Mouse (Mus musculus) liver, embryonic 14.5 days (tissue): ENCODE measurements around the gene Stx11. TPM values are rescaled to one million over a fixed set of nuclear protein-coding genes. Genes with fewer than 3 reads are reported as not detected.

Source experiments
- ATAC-seq: fragments of 200-750 bp; cut with Nextera tagmentation; 2 replicates; pipeline ENCODE4 v1.8.0; 2017; ENCODE audit warnings: moderate number of reproducible peaks, mild to moderate bottlenecking, moderate library complexity; ENCODE audit not compliant: insufficient read depth
- DNase-seq, 3 experiments: peaks; one replicate each; pipeline ENCODE4 v3.0.0-alpha.2; 2012 to 2013; ENCODE audit warnings: low read depth in 3 of 3, low spot score in 3 of 3
- H3K27ac ChIP-seq: fragments of 300-500 bp; sonication (generic); 2 replicates; pipeline ENCODE4 v1.5.1; 2014; ENCODE audit warnings: moderate library complexity, mild to moderate bottlenecking, control low read depth, inconsistent platforms
- H3K27me3 ChIP-seq: fragments of 300-500 bp; sonication (generic); 2 replicates; pipeline ENCODE4 v1.6.1; 2014; ENCODE audit warnings: mild to moderate bottlenecking, low read length, moderate library complexity; ENCODE audit not compliant: control insufficient read depth, insufficient read depth
- H3K36me3 ChIP-seq: fragments of 300-500 bp; sonication (generic); replicated peaks from 2 replicates; pipeline ENCODE4 v1.6.1; 2014; ENCODE audit warnings: low read depth; ENCODE audit not compliant: control insufficient read depth, insufficient read depth
- H3K4me1 ChIP-seq, 2 experiments: fragments of 200-500 bp in 1 of 2; fragments of 300-500 bp in 1 of 2; sonication (generic) in 1 of 2; replicated peaks; 2 replicates each; pipeline ENCODE4 v1.6.1; 2012 to 2014; ENCODE audit warnings: antibody characterized with exemption in 1 of 2, inconsistent platforms in 1 of 2, low read length in 1 of 2; ENCODE audit not compliant: control insufficient read depth in 2 of 2, insufficient read depth in 2 of 2
- H3K4me2 ChIP-seq: fragments of 300-500 bp; sonication (generic); 2 replicates; pipeline ENCODE4 v1.6.1; 2014; ENCODE audit warnings: low read depth, mild to moderate bottlenecking, control low read depth, moderate library complexity
- H3K4me3 ChIP-seq, 2 experiments: fragments of 200-500 bp in 1 of 2; fragments of 300-500 bp in 1 of 2; sonication (generic) in 1 of 2; 2 replicates each; pipeline ENCODE4 v1.5.1; 2012 to 2014; ENCODE audit warnings: low read depth in 2 of 2, low read length in 2 of 2, mild to moderate bottlenecking in 2 of 2, control low read depth in 1 of 2, inconsistent platforms in 1 of 2, moderate library complexity in 1 of 2; ENCODE audit not compliant: insufficient read depth in 1 of 2
- H3K9ac ChIP-seq: fragments of 300-500 bp; sonication (generic); replicated peaks from 2 replicates; pipeline ENCODE4 v1.6.1; 2014; ENCODE audit warnings: mild to moderate bottlenecking, control low read depth, moderate library complexity
- H3K9me3 ChIP-seq: fragments of 300-500 bp; sonication (generic); 2 replicates; pipeline ENCODE4 v1.6.1; 2016; ENCODE audit warnings: low read length, mixed read lengths; ENCODE audit not compliant: control insufficient read depth
- CTCF ChIP-seq: IDR thresholded peaks from 2 replicates; pipeline ENCODE4 v1.5.1; 2016; ENCODE audit warnings: antibody characterized with exemption, low read depth, control low read depth
- EP300 ChIP-seq: IDR thresholded peaks from 2 replicates; pipeline ENCODE4 v1.6.1; 2016; ENCODE audit warnings: antibody characterized with exemption, low read depth
- WGBS: fragments of 180-500 bp; shearing (Covaris S2); extraction: QIAGEN DNeasy Blood & Tissue Kit; methylation state at CpG from one replicate; pipeline ENCODE4 v1.1.7; 2014; ENCODE audit not compliant: insufficient replicate concordance; 5-methylcytosine and 5-hydroxymethylcytosine counted together
- polyA plus RNA-seq, 2 experiments: library from polyadenylated mRNA; depleted of rRNA in 1 of 2; stranded (reverse) in 1 of 2; unstranded in 1 of 2; fragments of >200 nt; fragmentation: Nextera tagmentation in 1 of 2; extraction: Ambion mirVana in 1 of 2; gene quantifications; 2 replicates each; pipeline versions ENCODE4 v1.2.1 to v1.2.3; 2012 to 2014

Gene Stx11
- polyA plus RNA-seq, 2 experiments, result 5.7 to 13.1 TPM

DNA sequence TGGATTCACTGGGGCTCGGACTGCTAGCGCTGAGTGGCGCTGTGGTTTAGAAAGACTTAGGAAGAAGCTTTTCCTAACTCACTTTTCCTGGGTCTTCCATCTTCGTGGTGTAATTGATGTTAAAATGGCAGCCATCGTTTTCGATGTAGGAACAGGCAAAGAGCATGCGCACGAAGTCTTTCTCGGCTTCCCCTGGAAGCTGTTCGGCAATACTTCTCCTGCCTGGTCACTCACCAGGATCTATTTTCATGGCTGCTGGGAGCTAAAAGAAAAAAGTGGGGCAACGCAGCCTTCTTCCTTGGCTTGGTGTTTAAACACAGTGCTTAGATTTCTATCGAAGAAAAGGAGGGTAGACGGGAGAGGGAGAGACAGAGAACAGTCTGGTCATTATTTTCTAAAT, 52.6 kb downstream of the Stx11 start:
- no peaks in the 10 kb centered on the region for H3K36me3 ChIP-seq
- no peaks in the 10 kb centered on the region for H3K9me3 ChIP-seq
- no peaks in the 10 kb centered on the region for H3K27me3 ChIP-seq
- no peak overlapping the region for H3K4me2 ChIP-seq
- no peak for ATAC-seq
- TF ChIP-seq EP300 (no peak), CTCF (no peak)
- H3K4me1 ChIP-seq, result 0 out of 4 replicates have a peak, but pooled peaks cover 0 to 2% of the 10 kb centered on the region in 2 experiments
- no peak overlapping the region for H3K27ac ChIP-seq
- WGBS, result 70% methylated on average over 13 of the region's 13 CpGs
- no peak overlapping the region for H3K9ac ChIP-seq
- no peak for DNase-seq
- H3K4me3 ChIP-seq, result no peak overlapping the region

DNA sequence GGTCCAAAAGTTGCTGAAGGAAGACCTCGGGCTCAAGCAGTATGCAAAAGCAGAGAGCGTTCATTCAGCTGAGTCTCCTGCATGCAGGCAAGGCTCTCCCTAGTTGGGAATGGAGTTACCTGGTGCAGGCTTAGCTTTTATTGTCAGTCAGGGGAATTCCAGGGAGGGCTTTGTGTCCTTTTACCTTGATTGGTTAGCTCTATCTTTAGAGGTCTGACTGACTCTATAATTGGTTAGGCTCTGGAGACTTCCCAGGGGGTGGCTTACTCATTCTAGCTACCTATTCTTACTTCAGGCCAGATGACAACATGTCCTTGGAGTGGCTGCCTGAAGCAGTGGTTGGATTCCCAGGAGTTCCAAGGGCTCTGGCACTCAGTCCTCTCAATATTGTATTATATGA, 54.2 kb downstream of the Stx11 start:
- TF ChIP-seq EP300 (no peak), CTCF (no peak)
- Histone ChIP-seq H3K27ac (no peak overlapping the region), H3K9me3 (no peaks in the 10 kb centered on the region), H3K4me3 (no peak overlapping the region), H3K27me3 (no peaks in the 10 kb centered on the region), H3K4me1 (0 out of 4 replicates have a peak, but pooled peaks cover 0 to 2% of the 10 kb centered on the region in 2 experiments), H3K9ac (no peak overlapping the region), H3K4me2 (no peak overlapping the region), H3K36me3 (no peaks in the 10 kb centered on the region)
- DNase-seq (no peak), ATAC-seq (no peak)
- 73% methylated on average over 2 of the region's 2 CpGs for WGBS

DNA sequence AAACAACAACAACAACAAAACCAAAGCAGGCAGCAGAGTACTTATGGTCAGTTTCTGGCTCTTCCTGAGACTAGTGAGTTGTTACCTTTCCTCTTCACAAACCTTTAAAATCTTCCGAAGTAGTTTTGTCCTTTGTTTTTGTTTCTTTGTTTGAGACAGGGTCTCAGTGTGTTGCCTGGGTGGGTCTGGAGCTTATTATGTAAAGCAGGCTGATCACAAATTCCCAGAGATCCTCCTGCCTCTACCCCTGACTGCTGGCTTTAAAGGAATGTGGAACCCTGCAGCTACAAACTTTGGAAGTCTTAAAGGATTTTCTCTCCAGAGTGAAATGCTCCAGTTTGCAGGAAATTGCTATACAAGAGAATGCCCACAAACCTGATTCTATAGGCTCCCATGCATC, 54.9 kb downstream of the Stx11 start:
- no peak for ATAC-seq
- DNase-seq, result no peak
- no peak overlapping the region for H3K27ac ChIP-seq
- no peaks in the 10 kb centered on the region for H3K36me3 ChIP-seq
- H3K4me3 ChIP-seq, result no peak overlapping the region
- no peaks in the 10 kb centered on the region for H3K9me3 ChIP-seq
- H3K27me3 ChIP-seq, result no peaks in the 10 kb centered on the region
- no peak overlapping the region for H3K9ac ChIP-seq
- 64% methylated on average over 1 of the region's 1 CpGs for WGBS
- 0 out of 4 replicates have a peak, but pooled peaks cover 0 to 2% of the 10 kb centered on the region in 2 experiments for H3K4me1 ChIP-seq
- no peak overlapping the region for H3K4me2 ChIP-seq
- TF ChIP-seq EP300 (no peak), CTCF (no peak)

DNA sequence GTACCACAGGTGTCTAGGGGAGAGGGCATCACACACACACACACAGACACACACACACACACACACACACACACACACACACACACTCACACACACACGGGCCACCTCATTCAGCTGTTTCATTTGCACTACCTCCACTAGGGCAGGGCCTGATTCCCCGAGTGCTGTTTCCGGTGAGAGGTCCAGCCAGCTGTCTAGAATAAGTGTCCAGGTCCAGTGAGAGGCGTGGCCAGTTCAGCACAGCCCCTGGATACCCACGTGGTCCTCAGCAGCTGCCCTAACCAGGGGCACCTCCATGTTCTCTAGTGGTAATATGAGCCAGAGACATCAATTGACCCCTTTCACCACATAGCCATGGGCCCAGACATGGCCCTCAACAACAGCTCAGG, 60.0 kb downstream of the Stx11 start:
- Histone ChIP-seq H3K4me1 (no peaks in the 10 kb centered on the region), H3K27ac (no peak overlapping the region), H3K4me2 (no peak overlapping the region), H3K9me3 (no peaks in the 10 kb centered on the region), H3K27me3 (no peaks in the 10 kb centered on the region), H3K9ac (no peak overlapping the region), H3K4me3 (no peak overlapping the region), H3K36me3 (no peaks in the 10 kb centered on the region)
- no peak for ATAC-seq
- no peak for DNase-seq
- TF ChIP-seq EP300 (no peak), CTCF (no peak)
- WGBS, result 74% methylated on average over 5 of the region's 5 CpGs

DNA sequence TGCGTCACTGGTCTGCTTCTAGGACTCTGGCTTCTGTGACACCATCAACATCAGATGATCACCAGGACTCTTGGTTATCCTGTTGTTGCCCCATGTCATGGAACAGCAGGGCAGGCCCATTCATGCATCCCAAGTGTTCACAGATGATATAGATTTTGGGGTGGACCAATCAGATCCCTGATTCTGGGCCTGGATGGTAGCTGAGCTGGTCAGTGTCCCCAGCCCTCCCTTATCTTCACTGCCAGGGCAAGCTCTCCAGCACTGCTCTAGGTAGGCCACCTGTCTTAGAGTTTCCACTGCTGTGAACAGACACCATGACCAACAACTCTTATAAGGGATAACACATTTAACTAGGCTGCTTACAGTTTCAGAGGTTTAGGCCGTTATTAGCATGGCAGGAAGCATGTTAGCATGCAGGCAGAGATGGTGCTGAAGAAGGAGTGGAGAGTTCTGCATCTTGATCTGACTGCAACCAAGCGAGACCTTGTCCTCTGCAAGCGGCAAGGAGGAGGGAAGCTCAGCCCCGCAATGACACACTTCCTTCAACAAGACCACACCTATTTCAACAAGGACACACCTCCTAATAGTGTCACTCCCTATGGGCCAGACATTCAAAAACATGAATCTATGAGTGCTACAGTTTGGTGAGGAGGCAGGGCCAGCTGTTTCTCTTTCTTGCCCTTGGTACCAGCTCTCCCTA, 60.5 kb downstream of the Stx11 start:
- no peak for DNase-seq
- no peak overlapping the region for H3K9ac ChIP-seq
- H3K27me3 ChIP-seq, result no peaks in the 10 kb centered on the region
- no peak overlapping the region for H3K27ac ChIP-seq
- no peaks in the 10 kb centered on the region for H3K36me3 ChIP-seq
- no peak for ATAC-seq
- H3K4me1 ChIP-seq, result no peaks in the 10 kb centered on the region
- TF ChIP-seq CTCF (no peak), EP300 (no peak)
- H3K4me3 ChIP-seq, result no peak overlapping the region
- H3K9me3 ChIP-seq, result no peaks in the 10 kb centered on the region
- 47% methylated on average over 5 of the region's 5 CpGs for WGBS
- H3K4me2 ChIP-seq, result no peak overlapping the region
